Mouse (Mus musculus): ENCODE results near the gene Edar. TPM values are rescaled to one million over a fixed set of nuclear protein-coding genes. Genes with fewer than 3 reads are reported as not detected.

The Edar gene
- polyA plus RNA-seq, 1 experiment from 2014 or later = 0.45 TPM

DNA sequence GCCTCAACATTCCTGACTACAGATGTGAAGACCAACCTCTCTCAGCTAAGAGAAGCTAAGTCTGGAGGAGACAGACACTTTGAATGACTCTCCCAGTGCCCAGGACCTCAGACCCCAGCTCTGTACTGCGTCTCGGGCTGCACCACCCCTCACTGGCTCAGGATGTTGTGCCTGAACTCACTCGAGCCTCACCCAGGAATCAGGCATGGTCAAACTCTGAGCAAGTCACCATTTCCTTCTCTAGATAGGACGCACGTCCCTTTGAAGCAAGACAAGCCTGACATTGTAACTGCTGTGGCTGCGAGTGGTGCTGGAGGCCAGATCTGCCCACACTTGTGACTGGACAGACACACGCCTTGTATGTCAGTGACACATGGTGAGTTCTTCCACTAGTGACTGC is 73.5 kb downstream of the Edar start:
- ATAC-seq = no peak
- ChIA-PET POLR2A (no interaction called here), CTCF (no interaction called here)
- in situ Hi-C loops (cut with MboI; ENCODE audit: low pct_unique_long_range_greater_than_20kb) = no loop called here
- no peak for TF ChIP-seq CTCF (IDR thresholded peaks at IDR 0.05)
- H3K27me3 ChIP-seq = no peaks in the 10 kb centered on the region
- DNase-seq (ENCODE audit: low read depth, low spot score) = no peak

DNA sequence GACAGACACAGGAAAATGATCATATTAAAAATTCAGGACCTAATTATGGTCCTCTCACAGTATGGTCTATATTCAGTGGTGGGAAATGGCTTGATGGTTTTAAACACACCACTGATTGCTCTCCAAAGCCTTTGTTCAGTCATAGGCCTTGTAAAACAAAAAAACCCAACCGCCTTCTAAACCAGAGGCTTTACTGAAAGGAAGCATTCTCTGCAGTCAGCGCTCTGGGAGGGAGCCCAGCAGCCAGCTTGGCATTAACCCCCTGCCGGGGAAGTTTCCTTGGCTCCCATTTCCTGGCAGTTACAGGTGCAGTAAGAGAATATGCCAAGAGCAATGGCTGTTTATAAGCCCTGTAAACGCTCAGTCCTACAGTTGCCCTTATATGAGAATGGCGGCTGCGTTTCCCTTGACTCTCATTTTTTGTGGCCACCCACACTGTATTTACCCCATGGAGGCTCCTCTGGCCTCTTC is 74.0 kb downstream of the Edar start:
- peak; percentile 90 for DNase-seq (ENCODE audit: low read depth, low spot score)
- H3K27me3 ChIP-seq = no peaks in the 10 kb centered on the region
- TF ChIP-seq CTCF (IDR thresholded peaks at IDR 0.05) = no peak
- ATAC-seq = no peak
- ChIA-PET CTCF (no interaction called here), POLR2A (no interaction called here)
- in situ Hi-C loops (cut with MboI; ENCODE audit: low pct_unique_long_range_greater_than_20kb) = no loop called here

DNA sequence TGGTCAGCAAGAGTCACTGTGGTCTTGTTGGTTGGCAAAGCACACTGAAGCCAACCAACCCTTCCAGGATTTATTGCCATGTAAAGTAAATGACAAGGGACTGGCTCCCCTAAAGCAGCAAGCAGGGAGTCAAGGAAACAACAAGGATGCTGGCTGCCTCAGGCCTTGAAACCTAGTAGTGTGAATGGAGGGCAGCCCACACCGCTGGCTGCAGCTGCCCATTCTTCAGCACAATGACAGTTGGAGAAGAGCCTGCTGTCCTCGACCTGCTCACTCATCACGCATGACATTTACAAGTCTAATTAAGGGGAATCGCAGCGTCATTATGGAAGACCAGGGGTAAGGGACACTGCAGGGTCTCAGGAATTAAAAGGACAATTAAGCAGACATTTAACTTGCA is 74.5 kb downstream of the Edar start:
- ATAC-seq = no peak
- DNase-seq (ENCODE audit: low read depth, low spot score) = no peak
- no peak for TF ChIP-seq CTCF (IDR thresholded peaks at IDR 0.05)
- CTCF ChIA-PET = no interaction called here
- POLR2A ChIA-PET = no interaction called here
- in situ Hi-C loops (cut with MboI; ENCODE audit: low pct_unique_long_range_greater_than_20kb) = no loop called here
- no peaks in the 10 kb centered on the region for H3K27me3 ChIP-seq

DNA sequence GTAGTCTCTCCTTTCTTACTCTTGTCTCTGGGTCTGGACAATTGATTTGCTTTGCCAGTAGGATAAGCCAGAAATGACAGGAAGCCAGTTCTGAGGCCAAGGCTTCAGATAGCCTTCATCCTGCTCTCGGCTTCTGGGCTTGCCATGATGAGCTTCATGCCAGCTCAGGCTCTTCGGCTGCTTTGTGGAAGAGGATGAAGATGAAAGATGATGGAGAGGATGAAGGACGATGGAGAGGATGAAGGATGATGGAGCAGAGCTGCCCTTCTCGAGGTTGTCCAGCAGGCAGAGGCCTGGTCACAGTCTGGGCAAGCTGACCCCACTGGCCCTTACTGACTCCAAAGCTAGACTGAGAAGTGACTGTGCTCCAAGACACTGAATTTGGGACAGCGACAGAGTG is 75.3 kb downstream of the Edar start:
- in situ Hi-C loops (cut with MboI; ENCODE audit: low pct_unique_long_range_greater_than_20kb) = no loop called here
- no peak for TF ChIP-seq CTCF (IDR thresholded peaks at IDR 0.05)
- no peak for DNase-seq (ENCODE audit: low read depth, low spot score)

DNA sequence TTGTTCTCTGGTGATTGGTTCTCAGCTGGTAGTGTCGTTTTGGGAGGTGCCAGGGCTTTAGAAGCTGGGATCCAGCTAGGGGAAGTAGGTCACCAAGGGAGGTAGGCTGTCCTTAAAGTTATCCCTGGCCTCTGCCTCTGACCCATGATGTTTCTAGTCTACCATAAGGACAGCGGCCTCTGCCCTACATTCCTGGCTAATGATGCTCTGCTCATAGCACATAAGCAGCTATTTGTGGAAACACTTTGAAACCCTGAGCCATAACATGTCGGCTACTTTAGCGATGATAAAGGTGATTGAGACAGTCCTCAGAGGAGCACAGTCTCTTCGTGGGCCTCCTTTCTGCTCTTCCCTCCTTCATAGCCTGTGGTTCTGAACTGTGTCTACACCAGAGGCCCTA is 79.6 kb downstream of the Edar start:
- ATAC-seq (no peak), DNase-seq (ENCODE audit: low read depth, low spot score) (no peak)
- ChIA-PET CTCF (no interaction called here), POLR2A (no interaction called here)
- no peak for TF ChIP-seq CTCF (IDR thresholded peaks at IDR 0.05)
- in situ Hi-C loops (cut with MboI; ENCODE audit: low pct_unique_long_range_greater_than_20kb) = no loop called here
- no peaks in the 10 kb centered on the region for H3K27me3 ChIP-seq

More for the DNA sequence above, 75.3 kb downstream of the Edar start:
- H3K27me3 ChIP-seq = no peaks in the 10 kb centered on the region
- ChIA-PET POLR2A (no interaction called here), CTCF (no interaction called here)
- ATAC-seq = no peak

DNA sequence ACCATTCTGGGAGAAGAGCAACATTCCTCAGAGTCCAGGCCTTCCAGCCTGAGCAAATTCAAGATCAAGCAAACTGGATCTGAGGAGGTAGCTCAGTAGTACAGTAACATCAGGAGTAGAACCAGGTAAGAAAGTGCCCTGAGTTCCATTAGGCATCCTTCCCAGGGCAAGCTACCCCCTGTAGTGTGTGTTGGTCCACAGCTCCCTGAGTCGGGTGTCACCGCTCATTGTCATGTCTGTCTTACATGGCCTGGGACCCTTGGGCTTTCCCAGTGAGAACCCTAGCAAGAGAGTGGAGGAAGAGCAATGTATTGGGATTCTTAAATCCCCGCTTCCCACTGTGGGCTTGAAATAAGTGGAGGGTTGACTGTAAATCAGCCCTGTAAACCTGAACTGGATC is 80.3 kb downstream of the Edar start:
- DNase-seq (ENCODE audit: low read depth, low spot score) (no peak), ATAC-seq (no peak)
- POLR2A ChIA-PET = no interaction called here
- no peak for TF ChIP-seq CTCF (IDR thresholded peaks at IDR 0.05)
- in situ Hi-C loops (cut with MboI; ENCODE audit: low pct_unique_long_range_greater_than_20kb) = no loop called here
- no peaks in the 10 kb centered on the region for H3K27me3 ChIP-seq
- CTCF ChIA-PET = interaction anchor here (0.9 to 2.0 kb wide), 2 partner anchors 13 to 36 kb away, joined by 3 to 6 read pairs; no protein-coding TSS in a partner anchor

DNA sequence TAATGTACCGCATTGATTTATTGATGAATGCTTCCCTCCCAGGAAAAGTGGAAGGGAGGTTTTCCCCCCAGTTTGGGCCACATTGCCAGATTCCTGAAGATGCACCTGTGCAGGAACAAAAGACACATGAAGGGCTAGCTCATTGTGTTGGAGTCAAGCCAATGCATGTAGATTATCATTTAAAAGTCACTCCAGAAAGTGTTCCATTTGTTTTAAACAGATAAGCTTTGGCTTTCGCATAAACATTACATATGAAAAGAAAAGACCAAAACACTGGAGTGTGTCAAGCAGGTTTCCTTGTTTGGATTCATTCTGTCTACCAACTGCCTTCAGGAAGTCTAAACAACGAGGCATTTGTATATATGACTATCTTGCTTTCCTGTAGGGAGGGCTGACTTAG is 81.0 kb downstream of the Edar start:
- no peak for ATAC-seq
- DNase-seq (ENCODE audit: low read depth, low spot score) = no peak
- CTCF ChIA-PET = interaction anchor here (0.9 to 2.0 kb wide), 2 partner anchors 13 to 35 kb away, joined by 3 to 6 read pairs; no protein-coding TSS in a partner anchor
- no peak for TF ChIP-seq CTCF (IDR thresholded peaks at IDR 0.05)
- no peaks in the 10 kb centered on the region for H3K27me3 ChIP-seq
- POLR2A ChIA-PET = no interaction called here
- in situ Hi-C loops (cut with MboI; ENCODE audit: low pct_unique_long_range_greater_than_20kb) = no loop called here

DNA sequence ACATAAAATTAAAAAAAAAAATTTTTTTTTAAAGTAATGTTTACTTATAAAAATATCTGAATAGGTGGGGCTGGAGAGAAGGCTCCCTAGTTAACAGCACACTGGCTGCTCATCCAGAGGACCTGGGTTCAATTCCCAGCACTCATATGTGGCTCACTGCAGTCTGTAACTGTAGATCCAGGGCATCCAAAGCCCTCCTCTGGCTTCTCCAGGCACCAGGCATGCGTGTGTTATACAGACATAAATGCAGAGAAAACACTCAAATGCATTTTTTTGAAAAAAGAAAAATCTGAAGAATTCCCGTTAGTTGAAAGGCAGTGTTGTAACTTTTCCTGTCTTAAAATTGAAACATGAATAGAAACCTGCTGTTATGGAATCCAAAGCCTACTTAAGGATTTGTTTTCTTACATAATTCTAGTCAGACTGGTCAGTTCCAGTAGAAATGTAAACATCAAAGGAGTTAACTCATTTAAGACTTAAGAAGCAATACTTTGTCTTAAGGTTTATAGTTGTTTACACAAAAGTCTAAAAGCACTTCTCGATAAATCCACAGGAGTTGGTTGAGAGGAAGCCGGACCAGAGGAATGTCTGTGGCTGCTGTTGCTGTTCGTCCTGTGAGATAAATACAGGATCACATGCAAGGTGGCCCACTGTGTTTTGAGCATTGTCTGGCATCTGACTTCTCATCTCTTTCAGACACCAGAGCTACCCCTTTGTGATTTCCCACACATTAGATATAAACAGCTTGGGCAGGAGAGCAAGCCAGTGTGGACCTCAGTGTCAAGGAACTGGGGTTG is 89.8 kb downstream of the Edar start:
- DNase-seq (ENCODE audit: low read depth, low spot score) (no peak), ATAC-seq (no peak)
- ChIA-PET CTCF (no interaction called here), POLR2A (no interaction called here)
- in situ Hi-C loops (cut with MboI; ENCODE audit: low pct_unique_long_range_greater_than_20kb) = no loop called here
- no peak for TF ChIP-seq CTCF (IDR thresholded peaks at IDR 0.05)
- H3K27me3 ChIP-seq = no peaks in the 10 kb centered on the region

DNA sequence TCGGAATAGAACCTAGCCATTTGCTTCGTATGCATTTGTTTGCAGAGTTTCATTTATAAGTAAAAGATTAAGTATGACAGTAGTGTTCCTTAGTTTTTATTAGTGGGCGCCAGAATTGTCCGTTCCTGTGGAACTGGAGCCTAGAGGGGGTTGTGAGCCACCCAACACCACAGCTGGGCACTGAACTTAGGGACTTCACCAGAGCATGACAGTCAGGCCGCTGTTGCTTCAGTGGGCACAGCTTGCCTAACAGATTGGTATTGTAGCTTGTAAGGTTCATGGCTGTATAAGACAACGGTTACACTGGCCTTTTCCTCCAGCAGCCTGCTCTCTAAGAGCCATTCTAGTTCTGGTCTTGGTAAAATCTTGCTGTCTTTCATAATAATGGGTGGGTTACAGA is 114.9 kb downstream of the Edar start:
- CTCF ChIA-PET = interaction anchor here (1.0 to 2.6 kb wide), 10 partner anchors 34 to 123 kb away, joined by 3 to 8 read pairs (median 4); partner anchors contain the start of gene Edar
- no peaks in the 10 kb centered on the region for H3K27me3 ChIP-seq
- POLR2A ChIA-PET = no interaction called here
- no peak for TF ChIP-seq CTCF (IDR thresholded peaks at IDR 0.05)
- ATAC-seq (peak; percentile 77), DNase-seq (ENCODE audit: low read depth, low spot score) (no peak)
- in situ Hi-C loops (cut with MboI; ENCODE audit: low pct_unique_long_range_greater_than_20kb) = no loop called here

DNA sequence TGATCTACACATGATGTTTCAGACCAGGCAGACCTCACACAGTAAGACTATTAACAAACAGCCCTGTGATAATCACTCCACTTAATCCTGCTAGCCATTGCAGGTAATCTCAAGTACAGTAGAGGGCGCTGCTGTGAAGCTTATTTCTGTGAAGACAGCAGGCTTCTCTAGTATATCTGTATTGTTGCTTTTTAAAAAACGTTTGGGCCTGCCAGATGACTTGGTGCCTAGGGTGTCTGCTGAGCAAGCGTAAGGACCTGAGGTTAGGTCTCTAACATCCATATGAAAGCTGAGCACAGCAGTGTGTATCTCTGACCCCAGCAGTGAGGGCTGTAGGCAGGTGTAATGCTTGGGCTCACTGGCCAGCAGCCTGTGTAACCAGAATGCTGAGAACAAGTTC is 115.6 kb downstream of the Edar start:
- H3K27me3 ChIP-seq = no peaks in the 10 kb centered on the region
- in situ Hi-C loops (cut with MboI; ENCODE audit: low pct_unique_long_range_greater_than_20kb) = loop anchor here (5.0 to 10.0 kb wide), 3 partner anchors 62 to 185 kb away; partner anchors contain the start of gene Edar
- DNase-seq (ENCODE audit: low read depth, low spot score) (no peak), ATAC-seq (peak; percentile 86)
- TF ChIP-seq CTCF (IDR thresholded peaks at IDR 0.05) = peak; percentile 88
- CTCF ChIA-PET = interaction anchor here (1.0 to 2.6 kb wide), 10 partner anchors 35 to 123 kb away, joined by 3 to 8 read pairs (median 4); partner anchors contain the start of gene Edar
- POLR2A ChIA-PET = no interaction called here

DNA sequence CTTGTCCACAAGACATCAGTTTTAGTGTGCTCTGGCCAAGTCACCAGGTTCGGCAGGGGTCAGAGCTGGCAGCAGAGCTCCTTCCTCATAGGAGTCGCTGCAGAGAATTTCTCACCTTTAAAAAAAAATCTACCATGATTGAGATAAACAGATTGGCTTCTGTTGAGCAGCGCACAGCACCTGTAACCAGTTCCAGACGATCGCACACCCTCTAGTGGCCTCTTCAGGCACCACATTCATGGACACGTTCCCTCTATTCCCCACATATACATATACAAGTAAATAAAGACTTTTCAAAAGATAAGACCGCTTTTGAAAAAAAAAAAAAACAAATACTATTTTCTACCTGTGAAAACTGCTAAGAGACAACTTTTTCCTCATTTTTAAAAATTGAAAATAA is 116.4 kb downstream of the Edar start:
- CTCF ChIA-PET = interaction anchor here (0.7 to 2.6 kb wide), 11 partner anchors 13 to 265 kb away, joined by 3 to 8 read pairs (median 3); partner anchors contain the start of gene Edar
- POLR2A ChIA-PET = no interaction called here
- ATAC-seq = no peak
- no peaks in the 10 kb centered on the region for H3K27me3 ChIP-seq
- in situ Hi-C loops (cut with MboI; ENCODE audit: low pct_unique_long_range_greater_than_20kb) = loop anchor here (5.0 to 10.0 kb wide), 3 partner anchors 63 to 186 kb away; partner anchors contain the start of gene Edar
- no peak for DNase-seq (ENCODE audit: low read depth, low spot score)
- TF ChIP-seq CTCF (IDR thresholded peaks at IDR 0.05) = peak; percentile 61
